In genomic region chr1:158241848-158242556, GRCm38 (mm10) we compare ENCODE assay signal across 23 mouse cellular contexts.
"Had no signal": no experiment of that assay in that cellular context is flagged by ENCODE, and none has a peak within 500 bp of the region (broad histone marks: within the 10 kb centered on the region; RNA-seq: fewer than 3 reads in every experiment).

No protein-coding gene starts in this region.

- DNase-seq: gastrocnemius, adult 2 months; gastrocnemius, postnatal 10 days; gastrocnemius, postnatal 25 days; heart, postnatal 10 days; kidney, adult 18-20 months; kidney, adult 8-10 months; kidney, postnatal 10 days; kidney, postnatal 25 days; kidney, postnatal 4 days; layer of hippocampus, adult 9-11 months; layer of hippocampus, postnatal 36 days; left cerebral cortex, postnatal 4 days; liver, embryonic 13.5 days had no signal

- ATAC-seq: hindbrain, postnatal 0 days; intestine, embryonic 15.5 days; intestine, postnatal 0 days had no signal

- H3K27ac ChIP-seq: gastrocnemius, adult 2 months; heart, embryonic 10.5 days; hindbrain, embryonic 13.5 days; hindbrain, embryonic 15.5 days; hindbrain, postnatal 0 days; intestine, embryonic 15.5 days; layer of hippocampus, adult 2 months; limb, embryonic 13.5 days; limb, embryonic 15.5 days; liver, embryonic 13.5 days had no signal

- H3K27me3 ChIP-seq: heart, embryonic 12.5 days; hindbrain, embryonic 13.5 days; hindbrain, embryonic 15.5 days; intestine, embryonic 15.5 days; limb, embryonic 13.5 days; limb, embryonic 15.5 days; liver, embryonic 13.5 days had no signal

- H3K9me3 ChIP-seq: heart, embryonic 10.5 days; heart, embryonic 12.5 days; hindbrain, embryonic 13.5 days; hindbrain, embryonic 15.5 days; intestine, embryonic 15.5 days; limb, embryonic 13.5 days; limb, embryonic 15.5 days; liver, embryonic 13.5 days had no signal

- H3K9ac ChIP-seq: heart, embryonic 12.5 days; hindbrain, embryonic 13.5 days; hindbrain, embryonic 15.5 days; intestine, embryonic 15.5 days; limb, embryonic 13.5 days; limb, embryonic 15.5 days; liver, embryonic 13.5 days had no signal

- H3K36me3 ChIP-seq: heart, embryonic 10.5 days; heart, embryonic 12.5 days; intestine, embryonic 15.5 days; limb, embryonic 13.5 days; limb, embryonic 15.5 days; liver, embryonic 13.5 days had no signal

- H3K4me3 ChIP-seq: gastrocnemius, adult 2 months; heart, embryonic 10.5 days; heart, embryonic 12.5 days; hindbrain, embryonic 13.5 days; hindbrain, embryonic 15.5 days; intestine, embryonic 15.5 days; layer of hippocampus, adult 2 months; limb, embryonic 13.5 days; limb, embryonic 15.5 days; liver, embryonic 13.5 days had no signal

- H3K4me1 ChIP-seq: heart, embryonic 10.5 days; heart, embryonic 12.5 days; hindbrain, embryonic 13.5 days; hindbrain, embryonic 15.5 days; intestine, embryonic 15.5 days; limb, embryonic 13.5 days; limb, embryonic 15.5 days; liver, embryonic 13.5 days had no signal

- H3K4me2 ChIP-seq: heart, embryonic 12.5 days; hindbrain, embryonic 13.5 days; hindbrain, embryonic 15.5 days; intestine, embryonic 15.5 days; limb, embryonic 13.5 days; limb, embryonic 15.5 days; liver, embryonic 13.5 days had no signal
